ENCODE assay signal across 9 mouse cellular contexts in genomic region chr6:124839805-124840204, GRCm38 (mm10). TPM values are rescaled to one million over a fixed set of nuclear protein-coding genes. Genes with fewer than 3 reads are reported as not detected.
A peak's percentile ranks its signal among the peaks of the same experiment; 100 is the strongest.
DNase-seq lines count a peak whose midpoint lies in the region; ATAC-seq and TF ChIP-seq lines count a peak whose summit lies in the region.
"Had no signal": no experiment of that assay in that cellular context is flagged by ENCODE, and none has a peak within 500 bp of the region (broad histone marks: within the 10 kb centered on the region; RNA-seq: fewer than 3 reads in every experiment).

No protein-coding gene starts in this region.

- peak; percentile 43 for DNase-seq in retina, embryonic 14.5 days (ENCODE audit: low spot score)
- DNase-seq in retina, postnatal 1 day, result no peak
- DNase-seq in heart, adult 2 months, result peak; percentile 45 to 59
- no peak for DNase-seq in yolk sac, embryonic 10.5 days (ENCODE audit: low spot score)
- DNase-seq in right cerebral cortex, adult 2 months (ENCODE audit: low spot score in 2 of 2), result no peak
- no peak for DNase-seq in kidney, postnatal 10 days
- DNase-seq in ovary, postnatal 10 days (ENCODE audit: low spot score), result no peak
- DNase-seq: liver, embryonic 13.5 days had no signal

- TF ChIP-seq POLR2A in heart, adult 2 months (IDR thresholded peaks at IDR 0.05; ENCODE audit: insufficient read depth, low read depth, low read length), result no peak

- no peaks in the 10 kb centered on the region for H3K27me3 ChIP-seq in heart, adult 2 months (ENCODE audit: control insufficient read depth, insufficient read depth, low read length)
- H3K27me3 ChIP-seq in intestine, postnatal 0 days (replicated peaks; ENCODE audit: control insufficient read depth, insufficient read depth, low read length), result no peaks in the 10 kb centered on the region

- ATAC-seq in intestine, postnatal 0 days, result no peak

- 18% methylated on average over 8 of the region's 8 CpGs for WGBS in heart, adult 2 months
- 30% methylated on average over 8 of the region's 8 CpGs for WGBS in intestine, postnatal 0 days

- no peak overlapping the region for H3K9ac ChIP-seq in heart, adult 2 months (ENCODE audit: low read depth, low read length)
- 0 out of 2 replicates have a peak overlapping the region, but pooled peaks have one; percentile 7 for H3K9ac ChIP-seq in intestine, postnatal 0 days (ENCODE audit: low read depth, low read length)
- H3K9ac ChIP-seq: liver, embryonic 13.5 days had no signal

- H3K36me3 ChIP-seq in heart, adult 2 months (ENCODE audit: control insufficient read depth, insufficient read depth, low read length), result no peaks in the 10 kb centered on the region
- peaks cover 5% of the 10 kb centered on the region for H3K36me3 ChIP-seq in intestine, postnatal 0 days (ENCODE audit: control insufficient read depth, insufficient read depth)

- H3K4me3 ChIP-seq in heart, adult 2 months, result no peak overlapping the region
- H3K4me3 ChIP-seq in intestine, postnatal 0 days (ENCODE audit: low read depth, low read length), result no peak overlapping the region
- H3K4me3 ChIP-seq: liver, embryonic 13.5 days had no signal

- H3K4me2 ChIP-seq in intestine, postnatal 0 days (replicated peaks; ENCODE audit: low read depth), result no peak overlapping the region
- H3K4me2 ChIP-seq: liver, embryonic 13.5 days had no signal

- intact Hi-C loops in heart, adult 2 months (cut with DNase I), result no loop called here

- TF ChIP-seq EP300 in heart, adult 2 months (IDR thresholded peaks at IDR 0.05; ENCODE audit: insufficient read depth, low read depth, low read length), result no peak

- H3K4me1 ChIP-seq in heart, adult 2 months (ENCODE audit: control insufficient read depth, insufficient read depth, low read length), result no peaks in the 10 kb centered on the region
- H3K4me1 ChIP-seq in intestine, postnatal 0 days (replicated peaks; ENCODE audit: control insufficient read depth, insufficient read depth, low read length), result no peaks in the 10 kb centered on the region

- TF ChIP-seq CTCF in heart, adult 2 months (IDR thresholded peaks at IDR 0.05), result no peak
- TF ChIP-seq CTCF in intestine, postnatal 0 days (IDR thresholded peaks at IDR 0.05; ENCODE audit: low read depth), result no peak

- peak overlapping the region; percentile 48 for H3K27ac ChIP-seq in heart, adult 2 months
- no peak overlapping the region for H3K27ac ChIP-seq in intestine, postnatal 0 days (ENCODE audit: low read depth, low read length)
- H3K27ac ChIP-seq: liver, embryonic 13.5 days had no signal

- H3K9me3 ChIP-seq in intestine, postnatal 0 days (ENCODE audit: control insufficient read depth), result no peaks in the 10 kb centered on the region
- H3K9me3 ChIP-seq: liver, embryonic 13.5 days had no signal

- no peaks in the 10 kb centered on the region for H3K79me2 ChIP-seq in heart, adult 2 months (replicated peaks; ENCODE audit: control insufficient read depth, insufficient read depth, low read length)

RNA-seq across cellular contexts. Expression of gene Gnb3, which starts 0.3 kb away (rescaled TPM):
- 10 to 100 TPM in 1 of 2 experiments, 1 to 10 TPM in 1; 6.1 to 10.9 TPM for total RNA-seq in heart, adult 2 months (2021)
- polyA plus RNA-seq in heart, adult 2 months (2012; rRNA removed), result 6.9 and 14.0 TPM in 2 replicates
- 0.42 and 0.47 TPM in 2 replicates for polyA plus RNA-seq in intestine, postnatal 0 days (2015; fragmentation: Nextera tagmentation; extraction: Ambion mirVana)

RNA-seq across cellular contexts. Expression of gene Cdca3, which starts 10.5 kb away (rescaled TPM):
- under 1 TPM; 0.32 to 0.70 TPM for total RNA-seq in heart, adult 2 months (2021)
- 0.72 and 1.9 TPM in 2 replicates for polyA plus RNA-seq in heart, adult 2 months (2012; rRNA removed)
- 45.4 and 57.4 TPM in 2 replicates for polyA plus RNA-seq in intestine, postnatal 0 days (2015; fragmentation: Nextera tagmentation; extraction: Ambion mirVana)

RNA-seq across cellular contexts. Expression of gene Usp5, which starts 10.5 kb away (rescaled TPM):
- 10 to 100 TPM; 68.4 to 72.3 TPM for total RNA-seq in heart, adult 2 months (2021)
- polyA plus RNA-seq in heart, adult 2 months (2012; rRNA removed), result 51.0 and 74.9 TPM in 2 replicates
- polyA plus RNA-seq in intestine, postnatal 0 days (2015; fragmentation: Nextera tagmentation; extraction: Ambion mirVana), result 44.8 and 45.0 TPM in 2 replicates

RNA-seq across cellular contexts. Expression of gene P3h3, which starts 17.7 kb away (rescaled TPM):
- total RNA-seq in heart, adult 2 months (2021), result 10 to 100 TPM in 1 of 2 experiments, 1 to 10 TPM in 1; 6.9 to 10.6 TPM
- 15.5 and 16.2 TPM in 2 replicates for polyA plus RNA-seq in heart, adult 2 months (2012; rRNA removed)
- polyA plus RNA-seq in intestine, postnatal 0 days (2015; fragmentation: Nextera tagmentation; extraction: Ambion mirVana), result 4.5 and 4.6 TPM in 2 replicates

RNA-seq across cellular contexts. Expression of gene Gpr162, which starts 24.0 kb away (rescaled TPM):
- total RNA-seq in heart, adult 2 months (2021), result under 1 TPM; 0.41 to 0.44 TPM
- 1.0 and 1.4 TPM in 2 replicates for polyA plus RNA-seq in heart, adult 2 months (2012; rRNA removed)
- 0.46 and 0.64 TPM in 2 replicates for polyA plus RNA-seq in intestine, postnatal 0 days (2015; fragmentation: Nextera tagmentation; extraction: Ambion mirVana)

Comparison
In these comparisons a context has a peak if more than half of its experiments do, and no peak if none do; other contexts are left out.
1. DNase-seq: peak in retina, embryonic 14.5 days (single experiment) and heart, adult 2 months (2 of 2); none in retina, postnatal 1 day (single experiment), yolk sac, embryonic 10.5 days (single experiment), right cerebral cortex, adult 2 months (0 of 2), kidney, postnatal 10 days (single experiment) and ovary, postnatal 10 days (single experiment).
2. RNA of gene Cdca3, which starts 10.5 kb away (polyA plus RNA-seq): 45.4 to 57.4 TPM in intestine, postnatal 0 days; 0.72 to 1.9 TPM in heart, adult 2 months; every median in the first group is over 10 times any median in the second.